Mouse (Mus musculus): ENCODE results near the gene Lpp.

DNA sequence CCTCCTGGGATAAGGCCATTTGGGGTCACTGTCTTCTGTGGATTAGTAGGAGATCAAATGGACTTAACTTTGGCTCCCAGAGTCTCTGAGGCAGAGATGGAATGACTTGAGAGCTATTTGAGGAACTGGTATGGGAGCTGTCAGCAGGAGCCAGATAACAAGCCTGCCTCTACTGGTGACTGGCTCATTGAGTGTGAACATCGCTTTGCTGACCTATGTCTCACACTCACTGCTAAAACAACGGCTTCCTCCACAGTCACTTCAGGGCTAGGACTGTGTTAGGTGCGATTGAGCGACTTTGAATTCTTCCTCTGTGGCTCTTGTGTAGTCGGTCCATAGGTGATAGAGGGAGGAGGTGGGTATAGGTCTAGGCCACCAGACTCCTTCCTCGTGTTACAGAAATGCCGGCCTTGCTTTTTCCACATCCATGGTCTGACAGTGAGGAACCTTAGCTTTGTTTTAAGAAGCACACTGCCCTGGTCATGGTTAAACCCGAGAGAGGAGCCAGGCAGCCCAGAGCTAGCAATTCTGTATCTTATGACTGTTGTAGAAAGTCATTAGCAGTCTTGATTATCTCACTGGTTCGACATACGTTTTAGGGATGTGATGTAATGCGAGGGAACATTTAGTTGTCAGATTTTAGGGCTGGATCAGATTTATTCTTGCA lies 108.5 kb downstream of the Lpp start:
- TF ChIP-seq CTCF (IDR thresholded peaks at IDR 0.05; ENCODE audit: borderline replicate concordance, insufficient read depth, low read depth, low read length) = no peak
- no peak for TF ChIP-seq POLR2A (IDR thresholded peaks at IDR 0.05; ENCODE audit: borderline replicate concordance, insufficient read depth, low read length)

Measured in cerebellum, adult 2 months (tissue).